Comparison of ENCODE assay signal across 8 mouse cellular contexts in the genomic region with DNA sequence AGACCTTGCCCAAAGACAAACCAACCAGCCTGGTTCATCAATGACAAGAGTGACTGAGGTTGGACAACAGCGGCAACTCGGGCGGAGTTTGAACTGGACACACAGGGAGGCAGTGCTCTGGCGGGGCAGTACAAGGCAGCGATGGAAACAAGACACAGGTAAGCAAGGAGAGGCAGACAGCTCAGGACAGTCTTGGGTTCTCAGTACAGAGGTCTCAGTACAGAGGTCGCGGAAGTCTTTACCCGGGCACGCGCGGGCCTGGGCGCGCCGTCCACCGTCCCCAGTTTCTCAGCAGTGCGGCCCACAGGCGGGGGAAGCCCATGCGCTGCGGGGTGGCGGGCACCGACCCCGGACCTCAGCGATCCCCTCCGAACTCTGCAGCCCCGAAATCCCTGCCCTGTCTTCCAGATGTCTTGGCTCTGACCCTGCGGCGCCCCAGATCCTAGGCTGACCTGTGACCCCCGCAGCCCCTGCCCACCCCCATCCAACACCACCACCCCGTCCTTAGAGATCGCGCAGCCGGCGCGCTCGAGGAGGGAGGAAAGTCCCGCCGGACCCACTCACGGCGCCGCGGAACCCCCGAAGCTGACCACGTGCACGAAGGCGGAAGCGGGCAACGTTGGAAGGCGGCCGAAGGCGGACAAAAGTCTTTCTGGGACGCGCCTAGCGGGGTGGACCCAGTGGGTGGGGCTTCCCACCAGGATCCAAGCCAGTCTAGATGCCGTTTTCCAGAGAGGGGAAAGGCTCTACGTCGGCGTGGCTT. TPM values are rescaled to one million over a fixed set of nuclear protein-coding genes. Genes with fewer than 3 reads are reported as not detected.
A peak's percentile ranks its signal among the peaks of the same experiment; 100 is the strongest.
DNase-seq lines count a peak whose midpoint lies in the region; ATAC-seq and TF ChIP-seq lines count a peak whose summit lies in the region.

TSS of gene Pus1 (minus strand) at position 662 of the 763 bp plus-strand sequence.

- TF ChIP-seq POLR2A in liver, adult 2 months (IDR thresholded peaks at IDR 0.05; ENCODE audit: extremely low read depth, insufficient read depth, low read length) = no peak
- TF ChIP-seq POLR2A in myocyte (IDR thresholded peaks at IDR 0.05; ENCODE audit: insufficient read length, low read depth) = peak; percentile 68

- ATAC-seq in erythroblast, adult 5-6 weeks (replicated peaks; ENCODE audit: low FRiP score, poor library complexity, severe bottlenecking) = peak; percentile 81
- peak; percentile 81 for ATAC-seq in heart, embryonic 11.5 days (replicated peaks; ENCODE audit: insufficient number of reproducible peaks, low FRiP score, low TSS enrichment)
- peak; percentile 87 for ATAC-seq in kidney, embryonic 16.5 days (ENCODE audit: low FRiP score, low TSS enrichment)

- H3K4me3 ChIP-seq in heart, embryonic 11.5 days (ENCODE audit: low read depth, low read length) = peak within 1 kb of the TSS; percentile 89
- peak within 1 kb of the TSS; percentile 79 for H3K4me3 ChIP-seq in kidney, embryonic 16.5 days (ENCODE audit: low read length)
- H3K4me3 ChIP-seq in liver, adult 2 months (ENCODE audit: insufficient read depth, low read depth, low read length) = peak within 1 kb of the TSS; percentile 76
- peak within 1 kb of the TSS; percentile 68 for H3K4me3 ChIP-seq in myocyte

- H3K9ac ChIP-seq in heart, embryonic 11.5 days (ENCODE audit: low read depth, low read length) = peak within 1 kb of the TSS; percentile 85
- H3K9ac ChIP-seq in kidney, embryonic 16.5 days (replicated peaks; ENCODE audit: low read length) = peak within 1 kb of the TSS; percentile 81
- peak within 1 kb of the TSS; percentile 79 for H3K9ac ChIP-seq in liver, adult 2 months (ENCODE audit: low read depth, low read length)

- H3K27me3 ChIP-seq in heart, embryonic 11.5 days (ENCODE audit: control insufficient read depth, insufficient read depth, low read length) = no peaks in the 10 kb centered on the region
- H3K27me3 ChIP-seq in kidney, embryonic 16.5 days (ENCODE audit: insufficient read depth, low read length) = no peaks in the 10 kb centered on the region
- H3K27me3 ChIP-seq in liver, adult 2 months (ENCODE audit: control insufficient read depth, insufficient read depth, low read length) = no peaks in the 10 kb centered on the region
- no peaks in the 10 kb centered on the region for H3K27me3 ChIP-seq in myocyte (ENCODE audit: control insufficient read depth, insufficient read depth, insufficient read length)
- no peaks in the 10 kb centered on the region; the same call in 1 of the 2 replicates for H3K27me3 ChIP-seq in splenic B cell, adult 2 months (ENCODE audit: control insufficient read depth, insufficient read depth, low read length, poor library complexity, severe bottlenecking)

- H3K4me2 ChIP-seq in heart, embryonic 11.5 days = peak within 1 kb of the TSS; percentile 87
- H3K4me2 ChIP-seq in kidney, embryonic 16.5 days (replicated peaks; ENCODE audit: low read depth, low read length) = peak within 1 kb of the TSS; percentile 74
- peak within 1 kb of the TSS; percentile 92 for H3K4me2 ChIP-seq in myocyte (ENCODE audit: low read depth)

- no peaks in the 10 kb centered on the region; the same call in 1 of the 2 replicates for H3K79me2 ChIP-seq in liver, adult 2 months (ENCODE audit: control insufficient read depth, insufficient read depth, low read length)
- peaks cover 23% of the 10 kb centered on the region for H3K79me2 ChIP-seq in myocyte (ENCODE audit: control insufficient read depth, insufficient read depth)

- H3K4me1 ChIP-seq in heart, embryonic 11.5 days (ENCODE audit: control insufficient read depth, insufficient read depth, low read length) = peaks cover 3% of the 10 kb centered on the region; the same call in 1 of the 2 replicates
- H3K4me1 ChIP-seq in kidney, embryonic 16.5 days (ENCODE audit: insufficient read depth, low read length) = peaks cover 9% of the 10 kb centered on the region
- H3K4me1 ChIP-seq in liver, adult 2 months (ENCODE audit: control insufficient read depth, insufficient read depth, low read length) = peaks cover 6% of the 10 kb centered on the region

- H3ac ChIP-seq in myocyte (ENCODE audit: control insufficient read depth, insufficient read length) = peak within 1 kb of the TSS; percentile 57

- no peaks in the 10 kb centered on the region for H3K9me3 ChIP-seq in heart, embryonic 11.5 days (replicated peaks; ENCODE audit: control insufficient read depth, low read length)
- no peaks in the 10 kb centered on the region for H3K9me3 ChIP-seq in kidney, embryonic 16.5 days (ENCODE audit: low read length)

- H3K27ac ChIP-seq in heart, embryonic 11.5 days (ENCODE audit: low read depth, low read length) = 0 out of 2 replicates have a peak within 1 kb of the TSS, but pooled peaks have one; percentile 16
- peak within 1 kb of the TSS; percentile 59 for H3K27ac ChIP-seq in kidney, embryonic 16.5 days (ENCODE audit: low read length)
- H3K27ac ChIP-seq in liver, adult 2 months (replicated peaks; ENCODE audit: insufficient read depth, low read depth, low read length) = peak within 1 kb of the TSS; percentile 33

- peak; percentile 86 to 87 for DNase-seq in B cell, adult 2 months
- peak; percentile 96 for DNase-seq in brain, adult 2 months (ENCODE audit: low read depth, low spot score)
- peak; percentile 71 for DNase-seq in liver, adult 2 months (ENCODE audit: extremely low read depth, low read depth, low spot score)
- peak; percentile 87 for DNase-seq in splenic B cell, adult 2 months (ENCODE audit: low read depth, low spot score)

- no peak for TF ChIP-seq CTCF in liver, adult 2 months (IDR thresholded peaks at IDR 0.05; ENCODE audit: low read depth, low read length)

- WGBS in heart, embryonic 11.5 days (ENCODE audit: insufficient replicate concordance) = under 1% methylated on average over 56 of the region's 57 CpGs
- 1% methylated on average over 52 of the region's 57 CpGs for WGBS in kidney, embryonic 16.5 days
- WGBS in liver, adult 2 months = under 1% methylated on average over 47 of the region's 57 CpGs

- peaks cover 9% of the 10 kb centered on the region for H3K36me3 ChIP-seq in heart, embryonic 11.5 days (ENCODE audit: control insufficient read depth, insufficient read depth, low read length)
- peaks cover 20% of the 10 kb centered on the region for H3K36me3 ChIP-seq in kidney, embryonic 16.5 days (ENCODE audit: insufficient read depth, low read length)
- H3K36me3 ChIP-seq in liver, adult 2 months (ENCODE audit: control insufficient read depth, insufficient read depth, low read length) = no peaks in the 10 kb centered on the region; the same call in 1 of the 2 replicates
- H3K36me3 ChIP-seq in myocyte (ENCODE audit: control insufficient read depth, insufficient read depth) = peaks cover 7% of the 10 kb centered on the region
- peaks cover 4% of the 10 kb centered on the region; the same call in 1 of the 2 replicates for H3K36me3 ChIP-seq in splenic B cell, adult 2 months (ENCODE audit: control insufficient read depth, insufficient read depth, low read length, poor library complexity, severe bottlenecking)

TF ChIP-seq in myocyte, 11 proteins besides CTCF, POLR2A, EP300 and RAD21:
- TF ChIP-seq MAX (IDR thresholded peaks at IDR 0.05; ENCODE audit: low read depth) = peak; percentile 87
- TF ChIP-seq REST (IDR thresholded peaks at IDR 0.05; ENCODE audit: insufficient read depth, insufficient read length) = no peak
- peak; percentile 84 for TF ChIP-seq USF1 (IDR thresholded peaks at IDR 0.05; ENCODE audit: low read depth)
- TF ChIP-seq E2F4 (IDR thresholded peaks at IDR 0.05; ENCODE audit: insufficient read depth) = no peak
- peak; percentile 16 for TF ChIP-seq POLR2AphosphoS2 (IDR thresholded peaks at IDR 0.05; ENCODE audit: insufficient read length, low read depth)

RNA-seq across cellular contexts. Expression of gene Pus1, which starts in this region (rescaled TPM):
- total RNA-seq in erythroblast, adult 5-6 weeks (2015; ENCODE audit: low replicate concordance) = 2.1 and 6.7 TPM in 2 replicates
- 5.6 and 12.4 TPM in 2 replicates for total RNA-seq in erythroblast, adult 5-6 weeks (2017; ENCODE audit: low replicate concordance)
- polyA plus RNA-seq in heart, embryonic 11.5 days (2014; fragmentation: Nextera tagmentation; extraction: Ambion mirVana) = 19.6 and 23.2 TPM in 2 replicates
- 44.4 and 45.1 TPM in 2 replicates for polyA plus RNA-seq in kidney, embryonic 16.5 days (2015; fragmentation: Nextera tagmentation; extraction: Ambion mirVana)
- total RNA-seq in liver, adult 2 months (2014; rRNA removed) = 11.6 and 14.5 TPM in 2 replicates
- polyA plus RNA-seq in liver, adult 2 months (2012; rRNA removed) = 14.5 and 19.2 TPM in 2 replicates
- polyA plus RNA-seq in myocyte (2012; fragmentation: generic; extraction: Trizol) = 37.1 TPM

Comparison
In these comparisons a context has a peak if more than half of its experiments do, and no peak if none do; other contexts are left out.
1. Peak in every context shown above with its lines: DNase-seq, ATAC-seq, H3K4me3 ChIP-seq and H3K27ac ChIP-seq.